Mouse (Mus musculus): ENCODE data around the gene Pdgfb. TPM values are rescaled to one million over a fixed set of nuclear protein-coding genes. Genes with fewer than 3 reads are reported as not detected.

The Pdgfb gene
- polyA plus RNA-seq, 1 experiment from 2014 or later = 5.8 TPM

GRCm38 (mm10) chr15:79947681-79948080 is 67.1 kb downstream of the Pdgfb start:
- Histone ChIP-seq H3K4me2 (no peak overlapping the region), H3K36me3 (no peaks in the 10 kb centered on the region), H3K9ac (no peak overlapping the region), H3K27me3 (no peaks in the 10 kb centered on the region), H3K27ac (replicated peaks) (no peak overlapping the region), H3K4me1 (replicated peaks) (peaks cover 31% of the 10 kb centered on the region), H3K9me3 (no peaks in the 10 kb centered on the region), H3K4me3 (no peak overlapping the region)
- ATAC-seq (ENCODE audit: low FRiP score, low read depth) = no peak
- 69% methylated on average over 6 of the region's 6 CpGs for WGBS

- Histone ChIP-seq H3K27ac (replicated peaks) (no peak overlapping the region), H3K27me3 (no peaks in the 10 kb centered on the region), H3K9me3 (no peaks in the 10 kb centered on the region), H3K4me3 (no peak overlapping the region), H3K9ac (no peak overlapping the region), H3K36me3 (no peaks in the 10 kb centered on the region), H3K4me1 (replicated peaks) (peaks cover 28% of the 10 kb centered on the region), H3K4me2 (no peak overlapping the region)
- ATAC-seq (ENCODE audit: low FRiP score, low read depth) = no peak
- 62% methylated on average over 9 of the region's 9 CpGs for WGBS
Measured at GRCm38 (mm10) chr15:79946790-79947189, 68.0 kb downstream of the Pdgfb start.

GRCm38 (mm10) chr15:79946022-79946421 is 68.8 kb downstream of the Pdgfb start:
- no peaks in the 10 kb centered on the region for H3K27me3 ChIP-seq
- no peaks in the 10 kb centered on the region for H3K36me3 ChIP-seq
- no peak overlapping the region for H3K4me2 ChIP-seq
- peak; percentile 72 for ATAC-seq (ENCODE audit: low FRiP score, low read depth)
- H3K27ac ChIP-seq (replicated peaks) = no peak overlapping the region
- no peak overlapping the region for H3K9ac ChIP-seq
- WGBS = 11% methylated on average over 4 of the region's 4 CpGs
- H3K4me1 ChIP-seq (replicated peaks) = peaks cover 20% of the 10 kb centered on the region
- no peak overlapping the region for H3K4me3 ChIP-seq
- H3K9me3 ChIP-seq = no peaks in the 10 kb centered on the region

Small RNA genes lying within 50 kb of the gene (microRNA-seq; reads per million reads assigned to microRNA genes)
- 1.1 reads per million for gene Mir7213

Other genes starting within 250 kb of the Pdgfb start
- gene Dnal4, start 237.1 kb downstream of the Pdgfb start, polyA plus RNA-seq (2015; fragmentation: Nextera tagmentation; extraction: Ambion mirVana) = 68.7 and 69.6 TPM in 2 replicates
- gene Nptxr, start 210.2 kb downstream of the Pdgfb start, polyA plus RNA-seq (2015; fragmentation: Nextera tagmentation; extraction: Ambion mirVana) = 49.9 and 61.3 TPM in 2 replicates
- 0.44 TPM in 1 of 2 replicates, not detected in the other for gene Npcd, start 180.7 kb downstream of the Pdgfb start, polyA plus RNA-seq (2015; fragmentation: Nextera tagmentation; extraction: Ambion mirVana)
- gene Cbx6, start 180.3 kb downstream of the Pdgfb start, polyA plus RNA-seq (2015; fragmentation: Nextera tagmentation; extraction: Ambion mirVana) = 60.8 and 64.5 TPM in 2 replicates
- gene Apobec3, start 123.3 kb downstream of the Pdgfb start, polyA plus RNA-seq (2015; fragmentation: Nextera tagmentation; extraction: Ambion mirVana) = 4.3 and 5.7 TPM in 2 replicates
- 4.5 and 4.7 TPM in 2 replicates for gene Cbx7, start 43.9 kb downstream of the Pdgfb start, polyA plus RNA-seq (2015; fragmentation: Nextera tagmentation; extraction: Ambion mirVana)
- 61.5 and 64.3 TPM in 2 replicates for gene Syngr1, start 76.4 kb upstream of the Pdgfb start, polyA plus RNA-seq (2015; fragmentation: Nextera tagmentation; extraction: Ambion mirVana)
- gene Rpl3, start 76.9 kb upstream of the Pdgfb start, polyA plus RNA-seq (2015; fragmentation: Nextera tagmentation; extraction: Ambion mirVana) = 547 and 570 TPM in 2 replicates
- gene Tab1, start 118.2 kb upstream of the Pdgfb start, polyA plus RNA-seq (2015; fragmentation: Nextera tagmentation; extraction: Ambion mirVana) = 37.4 and 40.2 TPM in 2 replicates
- gene Mgat3, start 158.7 kb upstream of the Pdgfb start, polyA plus RNA-seq (2015; fragmentation: Nextera tagmentation; extraction: Ambion mirVana) = 15.9 and 17.4 TPM in 2 replicates
- 34.9 and 36.4 TPM in 2 replicates for gene Mief1, start 219.0 kb upstream of the Pdgfb start, polyA plus RNA-seq (2015; fragmentation: Nextera tagmentation; extraction: Ambion mirVana)
- not detected in 2 replicates for gene AC140267.1, start 220.9 kb upstream of the Pdgfb start, polyA plus RNA-seq (2015; fragmentation: Nextera tagmentation; extraction: Ambion mirVana)
- 112 and 116 TPM in 2 replicates for gene Atf4, start 240.2 kb upstream of the Pdgfb start, polyA plus RNA-seq (2015; fragmentation: Nextera tagmentation; extraction: Ambion mirVana)
- gene Rps19bp1, start 249.3 kb upstream of the Pdgfb start, polyA plus RNA-seq (2015; fragmentation: Nextera tagmentation; extraction: Ambion mirVana) = 76.2 and 76.7 TPM in 2 replicates

All from hindbrain, embryonic 15.5 days (tissue).